Mouse (Mus musculus): ENCODE results near the gene Pnmal2. TPM values are rescaled to one million over a fixed set of nuclear protein-coding genes. Genes with fewer than 3 reads are reported as not detected.

The Pnmal2 gene
- polyA plus RNA-seq, 1 experiment from 2014 or later, result 8.6 TPM

GRCm38 (mm10) chr7:16959539-16960187 lies 15.2 kb downstream of the Pnmal2 start, which contains the start of gene Pnmal1:
Gene Pnmal1 (plus strand): TSS chr7:16959679.
- ATAC-seq (ENCODE audit: low FRiP score) (peak; percentile 96), DNase-seq (ENCODE audit: low spot score, missing footprints) (peak; percentile 99)
- peak within 1 kb of the TSS; percentile 23 for H3K4me3 ChIP-seq (ENCODE audit: low read depth, low read length)
- H3K9me3 ChIP-seq (ENCODE audit: control insufficient read depth, low read length), result no peaks in the 10 kb centered on the region
- peaks cover 18% of the 10 kb centered on the region for H3K4me1 ChIP-seq (ENCODE audit: control insufficient read depth, insufficient read depth, low read length)
- H3K36me3 ChIP-seq (ENCODE audit: control insufficient read depth, insufficient read depth, low read length), result no peaks in the 10 kb centered on the region
- 7% methylated on average over 17 of the region's 17 CpGs for WGBS
- peak within 1 kb of the TSS; percentile 42 for H3K4me2 ChIP-seq
- no peaks in the 10 kb centered on the region for H3K27me3 ChIP-seq (ENCODE audit: control insufficient read depth, insufficient read depth, low read length)
- H3K9ac ChIP-seq (ENCODE audit: low read length), result peak within 1 kb of the TSS; percentile 50
- peak within 1 kb of the TSS; percentile 90 for H3K27ac ChIP-seq (ENCODE audit: low read depth, low read length)

- no peak overlapping the region for H3K27ac ChIP-seq (ENCODE audit: low read depth, low read length)
- DNase-seq (ENCODE audit: low spot score, missing footprints), result no peak
- no peaks in the 10 kb centered on the region for H3K27me3 ChIP-seq (ENCODE audit: control insufficient read depth, insufficient read depth, low read length)
- no peak overlapping the region for H3K4me2 ChIP-seq
- H3K4me1 ChIP-seq (ENCODE audit: control insufficient read depth, insufficient read depth, low read length), result peaks cover 14% of the 10 kb centered on the region
- 83% methylated on average over 5 of the region's 5 CpGs for WGBS
- no peak overlapping the region for H3K4me3 ChIP-seq (ENCODE audit: low read depth, low read length)
- H3K9ac ChIP-seq (ENCODE audit: low read length), result no peak overlapping the region
- H3K36me3 ChIP-seq (ENCODE audit: control insufficient read depth, insufficient read depth, low read length), result no peaks in the 10 kb centered on the region
- no peaks in the 10 kb centered on the region for H3K9me3 ChIP-seq (ENCODE audit: control insufficient read depth, low read length)
- no peak for ATAC-seq (ENCODE audit: low FRiP score)
Observed at GRCm38 (mm10) chr7:16961678-16962077, 17.2 kb downstream of the Pnmal2 start.

GRCm38 (mm10) chr7:16968414-16968813 lies 23.9 kb downstream of the Pnmal2 start:
- H3K27ac ChIP-seq (ENCODE audit: low read depth, low read length), result no peak overlapping the region
- H3K9ac ChIP-seq (ENCODE audit: low read length), result no peak overlapping the region
- no peak for ATAC-seq (ENCODE audit: low FRiP score)
- 88% methylated on average over 6 of the region's 6 CpGs for WGBS
- H3K4me3 ChIP-seq (ENCODE audit: low read depth, low read length), result no peak overlapping the region
- DNase-seq (ENCODE audit: low spot score, missing footprints), result no peak
- no peaks in the 10 kb centered on the region for H3K27me3 ChIP-seq (ENCODE audit: control insufficient read depth, insufficient read depth, low read length)
- no peaks in the 10 kb centered on the region for H3K9me3 ChIP-seq (ENCODE audit: control insufficient read depth, low read length)
- no peak overlapping the region for H3K4me2 ChIP-seq
- no peaks in the 10 kb centered on the region for H3K4me1 ChIP-seq (ENCODE audit: control insufficient read depth, insufficient read depth, low read length)
- no peaks in the 10 kb centered on the region for H3K36me3 ChIP-seq (ENCODE audit: control insufficient read depth, insufficient read depth, low read length)

- H3K4me3 ChIP-seq (ENCODE audit: low read depth, low read length), result no peak overlapping the region
- no peak for DNase-seq (ENCODE audit: low spot score, missing footprints)
- H3K4me1 ChIP-seq (ENCODE audit: control insufficient read depth, insufficient read depth, low read length), result no peaks in the 10 kb centered on the region
- H3K9me3 ChIP-seq (ENCODE audit: control insufficient read depth, low read length), result no peaks in the 10 kb centered on the region
- no peak overlapping the region for H3K27ac ChIP-seq (ENCODE audit: low read depth, low read length)
- no peak for ATAC-seq (ENCODE audit: low FRiP score)
- H3K36me3 ChIP-seq (ENCODE audit: control insufficient read depth, insufficient read depth, low read length), result no peaks in the 10 kb centered on the region
- no peaks in the 10 kb centered on the region for H3K27me3 ChIP-seq (ENCODE audit: control insufficient read depth, insufficient read depth, low read length)
- WGBS, result 85% methylated on average over 3 of the region's 3 CpGs
- no peak overlapping the region for H3K4me2 ChIP-seq
- no peak overlapping the region for H3K9ac ChIP-seq (ENCODE audit: low read length)
Observed at GRCm38 (mm10) chr7:16971160-16971559, 26.7 kb downstream of the Pnmal2 start.

GRCm38 (mm10) chr7:16974018-16974417 lies 29.5 kb downstream of the Pnmal2 start:
- no peak for DNase-seq (ENCODE audit: low spot score, missing footprints)

GRCm38 (mm10) chr7:16976298-16976697 lies 31.8 kb downstream of the Pnmal2 start:
- H3K4me2 ChIP-seq, result no peak overlapping the region
- WGBS, result 60% methylated on average over 8 of the region's 8 CpGs
- H3K4me3 ChIP-seq (ENCODE audit: low read depth, low read length), result no peak overlapping the region
- no peak for DNase-seq (ENCODE audit: low spot score, missing footprints)
- H3K27ac ChIP-seq (ENCODE audit: low read depth, low read length), result no peak overlapping the region
- H3K9me3 ChIP-seq (ENCODE audit: control insufficient read depth, low read length), result no peaks in the 10 kb centered on the region
- no peaks in the 10 kb centered on the region for H3K36me3 ChIP-seq (ENCODE audit: control insufficient read depth, insufficient read depth, low read length)
- no peak for ATAC-seq (ENCODE audit: low FRiP score)
- no peak overlapping the region for H3K9ac ChIP-seq (ENCODE audit: low read length)
- peaks cover 5% of the 10 kb centered on the region; the same call in 1 of the 2 replicates for H3K4me1 ChIP-seq (ENCODE audit: control insufficient read depth, insufficient read depth, low read length)
- H3K27me3 ChIP-seq (ENCODE audit: control insufficient read depth, insufficient read depth, low read length), result no peaks in the 10 kb centered on the region

More at GRCm38 (mm10) chr7:16974018-16974417, 29.5 kb downstream of the Pnmal2 start:
- 78% methylated on average over 6 of the region's 6 CpGs for WGBS
- H3K27me3 ChIP-seq (ENCODE audit: control insufficient read depth, insufficient read depth, low read length), result no peaks in the 10 kb centered on the region
- H3K9me3 ChIP-seq (ENCODE audit: control insufficient read depth, low read length), result no peaks in the 10 kb centered on the region
- H3K9ac ChIP-seq (ENCODE audit: low read length), result no peak overlapping the region
- no peak for ATAC-seq (ENCODE audit: low FRiP score)
- no peaks in the 10 kb centered on the region for H3K36me3 ChIP-seq (ENCODE audit: control insufficient read depth, insufficient read depth, low read length)
- no peak overlapping the region for H3K4me3 ChIP-seq (ENCODE audit: low read depth, low read length)
- H3K4me1 ChIP-seq (ENCODE audit: control insufficient read depth, insufficient read depth, low read length), result no peaks in the 10 kb centered on the region
- no peak overlapping the region for H3K4me2 ChIP-seq
- H3K27ac ChIP-seq (ENCODE audit: low read depth, low read length), result no peak overlapping the region

- Histone ChIP-seq H3K4me3 (ENCODE audit: low read depth, low read length) (no peak overlapping the region), H3K4me1 (ENCODE audit: control insufficient read depth, insufficient read depth, low read length) (peaks cover 14% of the 10 kb centered on the region), H3K27me3 (ENCODE audit: control insufficient read depth, insufficient read depth, low read length) (no peaks in the 10 kb centered on the region), H3K9ac (ENCODE audit: low read length) (no peak overlapping the region), H3K27ac (ENCODE audit: low read depth, low read length) (no peak overlapping the region), H3K4me2 (no peak overlapping the region), H3K36me3 (ENCODE audit: control insufficient read depth, insufficient read depth, low read length) (no peaks in the 10 kb centered on the region), H3K9me3 (ENCODE audit: control insufficient read depth, low read length) (no peaks in the 10 kb centered on the region)
- no peak for ATAC-seq (ENCODE audit: low FRiP score)
- DNase-seq (ENCODE audit: low spot score, missing footprints), result no peak
- 82% methylated on average over 6 of the region's 6 CpGs for WGBS
Observed at GRCm38 (mm10) chr7:16978173-16978572, 33.7 kb downstream of the Pnmal2 start.

- H3K27ac ChIP-seq (ENCODE audit: low read depth, low read length), result no peak overlapping the region
- 89% methylated on average over 3 of the region's 3 CpGs for WGBS
- ATAC-seq (ENCODE audit: low FRiP score) (no peak), DNase-seq (ENCODE audit: low spot score, missing footprints) (no peak)
- no peaks in the 10 kb centered on the region for H3K36me3 ChIP-seq (ENCODE audit: control insufficient read depth, insufficient read depth, low read length)
- no peaks in the 10 kb centered on the region for H3K9me3 ChIP-seq (ENCODE audit: control insufficient read depth, low read length)
- no peaks in the 10 kb centered on the region for H3K27me3 ChIP-seq (ENCODE audit: control insufficient read depth, insufficient read depth, low read length)
- no peak overlapping the region for H3K4me3 ChIP-seq (ENCODE audit: low read depth, low read length)
- H3K4me1 ChIP-seq (ENCODE audit: control insufficient read depth, insufficient read depth, low read length), result peaks cover 17% of the 10 kb centered on the region
- no peak overlapping the region for H3K9ac ChIP-seq (ENCODE audit: low read length)
- no peak overlapping the region for H3K4me2 ChIP-seq
Observed at GRCm38 (mm10) chr7:16978593-16978992, 34.1 kb downstream of the Pnmal2 start.

GRCm38 (mm10) chr7:16980348-16980747 lies 35.9 kb downstream of the Pnmal2 start:
- ATAC-seq (ENCODE audit: low FRiP score), result peak; percentile 49
- Histone ChIP-seq H3K36me3 (ENCODE audit: control insufficient read depth, insufficient read depth, low read length) (no peaks in the 10 kb centered on the region), H3K4me1 (ENCODE audit: control insufficient read depth, insufficient read depth, low read length) (peaks cover 20% of the 10 kb centered on the region), H3K27ac (ENCODE audit: low read depth, low read length) (peak overlapping the region; percentile 7; the same call in 1 of the 2 replicates), H3K9ac (ENCODE audit: low read length) (peak overlapping the region; percentile 37), H3K4me2 (peak overlapping the region; percentile 25; the same call in 1 of the 2 replicates), H3K9me3 (ENCODE audit: control insufficient read depth, low read length) (no peaks in the 10 kb centered on the region), H3K4me3 (ENCODE audit: low read depth, low read length) (no peak overlapping the region), H3K27me3 (ENCODE audit: control insufficient read depth, insufficient read depth, low read length) (no peaks in the 10 kb centered on the region)
- peak; percentile 91 for DNase-seq (ENCODE audit: low spot score, missing footprints)
- whole genome bisulfite sequencing, result 19% methylated on average over 12 of the region's 12 CpGs
